Mouse (Mus musculus): Measurements from ENCODE around the gene Tia1.

- no peak for TF ChIP-seq CTCF (IDR thresholded peaks at IDR 0.05; ENCODE audit: borderline replicate concordance, insufficient read depth, low read depth, low read length)
- no peak for TF ChIP-seq POLR2A (IDR thresholded peaks at IDR 0.05; ENCODE audit: borderline replicate concordance, insufficient read depth, low read length)
These were observed 72.9 kb downstream of the Tia1 start for GRCm38 (mm10) chr6:86476931-86477330.

Data from cerebellum, adult 2 months (tissue).